Mouse (Mus musculus): ENCODE results near the gene Dip2c.

- TF ChIP-seq CTCF (IDR thresholded peaks at IDR 0.05; ENCODE audit: low read depth) (no peak), EP300 (IDR thresholded peaks at IDR 0.05; ENCODE audit: low read depth) (no peak)
These were observed 436.6 kb downstream of the Dip2c start for GRCm38 (mm10) chr13:9712971-9713370.
